Mouse (Mus musculus): ENCODE measurements around the gene Atad3a.

- TF ChIP-seq CHD2 (IDR thresholded peaks at IDR 0.05; ENCODE audit: low read depth, low read length) (no peak), ZC3H11A (IDR thresholded peaks at IDR 0.05; ENCODE audit: borderline replicate concordance, low read depth, low read length) (no peak), MAFK (IDR thresholded peaks at IDR 0.05; ENCODE audit: insufficient read depth, low read depth, low read length) (no peak)
Observed at GRCm38 (mm10) chr4:155783486-155784080, 22.7 kb upstream of the Atad3a start.
